Mouse (Mus musculus) gonadal fat pad, adult 2 months (tissue): ENCODE measurements around the gene Polh. TPM values are rescaled to one million over a fixed set of nuclear protein-coding genes. Genes with fewer than 3 reads are reported as not detected.

Experiments used
- DNase-seq: peaks from one replicate; pipeline ENCODE4 v3.0.0-alpha.2; 2012; ENCODE audit warnings: low read depth
- polyA plus RNA-seq: library from polyadenylated mRNA; depleted of rRNA; stranded (reverse); fragments of >200 nt; gene quantifications from 2 replicates; pipeline ENCODE4 v1.2.3, GENCODE M21; 2012; rRNA removed

Gene Polh
- polyA plus RNA-seq, result 4.9 and 6.3 TPM in 2 replicates

- peak; percentile 31 for DNase-seq
Measured at GRCm38 (mm10) chr17:46202421-46203071, at the start of gene Polh, which contains the start of gene Xpo5. Gene Polh (minus strand): TSS chr17:46202645. Gene Xpo5 (plus strand): TSS chr17:46202782.

GRCm38 (mm10) chr17:46251174-46251573 lies 48.7 kb upstream of the Polh start:
- DNase-seq, result no peak

- DNase-seq, result no peak
Measured at GRCm38 (mm10) chr17:46248189-46248522, 45.7 kb upstream of the Polh start.

- no peak for DNase-seq
Measured at GRCm38 (mm10) chr17:46247512-46248188, 45.2 kb upstream of the Polh start, which contains the start of the genes Polr1c and Yipf3. Gene Polr1c (minus strand): TSS chr17:46248054. Gene Yipf3 (plus strand): TSS chr17:46248080.

GRCm38 (mm10) chr17:46244579-46244978 lies 42.1 kb upstream of the Polh start:
- no peak for DNase-seq

- no peak for DNase-seq
Measured at GRCm38 (mm10) chr17:46243624-46244023, 41.2 kb upstream of the Polh start.

- no peak for DNase-seq
Measured at GRCm38 (mm10) chr17:46242993-46243392, 40.5 kb upstream of the Polh start.

- DNase-seq, result no peak
Measured at GRCm38 (mm10) chr17:46242274-46242673, 39.8 kb upstream of the Polh start.

- no peak for DNase-seq
Measured at GRCm38 (mm10) chr17:46241471-46241870, 39.0 kb upstream of the Polh start.

- no peak for DNase-seq
Measured at GRCm38 (mm10) chr17:46239516-46240114, 37.2 kb upstream of the Polh start.

- no peak for DNase-seq
Measured at GRCm38 (mm10) chr17:46237480-46237879, 35.0 kb upstream of the Polh start.

- no peak for DNase-seq
Measured at GRCm38 (mm10) chr17:46237079-46237478, 34.6 kb upstream of the Polh start.

- DNase-seq, result no peak
Measured at GRCm38 (mm10) chr17:46236067-46236466, 33.6 kb upstream of the Polh start.

- DNase-seq, result no peak
Measured at GRCm38 (mm10) chr17:46227576-46227975, 25.1 kb upstream of the Polh start.

GRCm38 (mm10) chr17:46221601-46222000 lies 19.2 kb upstream of the Polh start:
- no peak for DNase-seq

- DNase-seq, result no peak
Measured at GRCm38 (mm10) chr17:46210550-46210949, 8.1 kb upstream of the Polh start.

- DNase-seq, result peak; percentile 31
Measured at GRCm38 (mm10) chr17:46206676-46207075, 4.2 kb upstream of the Polh start.

GRCm38 (mm10) chr17:46203078-46203477 lies 633 bp upstream of the Polh start:
- no peak for DNase-seq

- DNase-seq, result no peak
Measured at GRCm38 (mm10) chr17:46201151-46201550, 1.3 kb downstream of the Polh start.

GRCm38 (mm10) chr17:46188829-46189228 lies 13.6 kb downstream of the Polh start:
- DNase-seq, result no peak

- DNase-seq, result no peak
Measured at GRCm38 (mm10) chr17:46182273-46182672, 20.2 kb downstream of the Polh start.

GRCm38 (mm10) chr17:46170538-46170937 lies 31.9 kb downstream of the Polh start:
- DNase-seq, result no peak

GRCm38 (mm10) chr17:46168768-46169167 lies 33.7 kb downstream of the Polh start:
- DNase-seq, result no peak
